Comparison of ENCODE assay signal across 27 mouse cellular contexts in the genomic region with DNA sequence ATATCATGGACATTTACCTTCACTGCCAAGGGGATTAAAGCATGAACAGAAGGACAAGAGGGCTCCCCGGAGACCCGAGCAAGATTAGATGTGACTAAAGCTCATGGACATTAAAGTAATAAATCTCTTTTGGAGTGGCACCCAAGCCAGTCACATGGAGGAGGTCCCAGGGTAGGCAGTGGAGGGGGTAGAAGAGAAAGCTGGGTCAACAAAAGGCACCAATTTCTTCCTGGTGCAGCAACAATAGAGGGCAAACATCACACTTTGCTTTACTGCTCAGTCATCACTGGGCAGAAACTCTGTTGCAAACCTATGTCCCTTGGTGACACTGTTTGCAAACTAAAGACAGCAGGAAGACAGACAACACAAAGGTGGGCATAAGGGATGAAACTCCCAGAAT.
"Had no signal": no experiment of that assay in that cellular context is flagged by ENCODE, and none has a peak within 500 bp of the region (broad histone marks: within the 10 kb centered on the region; RNA-seq: fewer than 3 reads in every experiment).

No protein-coding gene starts in this region.

- H3K9ac ChIP-seq: embryonic facial prominence, embryonic 12.5 days; embryonic facial prominence, embryonic 13.5 days; embryonic facial prominence, embryonic 15.5 days; forebrain, embryonic 12.5 days; forebrain, embryonic 13.5 days; forebrain, embryonic 15.5 days; forebrain, postnatal 0 days had no signal

- H3K36me3 ChIP-seq: embryonic facial prominence, embryonic 10.5 days; embryonic facial prominence, embryonic 12.5 days; embryonic facial prominence, embryonic 13.5 days; embryonic facial prominence, embryonic 15.5 days; forebrain, embryonic 10.5 days; forebrain, embryonic 12.5 days; forebrain, embryonic 15.5 days had no signal

- H3K4me1 ChIP-seq: embryonic facial prominence, embryonic 10.5 days; forebrain, embryonic 10.5 days; forebrain, embryonic 12.5 days; forebrain, embryonic 13.5 days; forebrain, embryonic 15.5 days had no signal

- DNase-seq: cerebellum, adult 9-10 months; cerebellum, adult 9-11 months; cerebellum, postnatal 10 days; cerebellum, postnatal 14 days; cerebellum, postnatal 25 days; cerebellum, postnatal 36 days; embryo, embryonic 11 days; forebrain, postnatal 0 days; gastrocnemius, adult 2 months; gastrocnemius, postnatal 10 days; gastrocnemius, postnatal 14 days; gastrocnemius, postnatal 25 days; gastrocnemius, postnatal 36 days; heart, adult 11 months; heart, adult 18-20 months; heart, adult 2 months had no signal

- H3K27me3 ChIP-seq: embryonic facial prominence, embryonic 12.5 days; embryonic facial prominence, embryonic 13.5 days; embryonic facial prominence, embryonic 15.5 days; forebrain, embryonic 12.5 days; forebrain, embryonic 13.5 days; forebrain, embryonic 15.5 days had no signal

- H3K9me3 ChIP-seq: embryonic facial prominence, embryonic 10.5 days; embryonic facial prominence, embryonic 12.5 days; embryonic facial prominence, embryonic 13.5 days; embryonic facial prominence, embryonic 15.5 days; forebrain, embryonic 10.5 days; forebrain, embryonic 12.5 days; forebrain, embryonic 13.5 days; forebrain, embryonic 15.5 days had no signal

- ATAC-seq: forebrain, embryonic 13.5 days; forebrain, embryonic 14.5 days; forebrain, embryonic 15.5 days; forebrain, embryonic 16.5 days; forebrain, postnatal 0 days had no signal

- H3K27ac ChIP-seq: embryonic facial prominence, embryonic 10.5 days; embryonic facial prominence, embryonic 12.5 days; embryonic facial prominence, embryonic 13.5 days; embryonic facial prominence, embryonic 15.5 days; forebrain, embryonic 10.5 days; forebrain, embryonic 12.5 days; forebrain, embryonic 13.5 days; forebrain, embryonic 15.5 days; gastrocnemius, adult 2 months; heart, adult 2 months had no signal

- H3K4me2 ChIP-seq: embryonic facial prominence, embryonic 12.5 days; embryonic facial prominence, embryonic 13.5 days; embryonic facial prominence, embryonic 15.5 days; forebrain, embryonic 12.5 days; forebrain, embryonic 13.5 days; forebrain, embryonic 15.5 days had no signal

- H3K4me3 ChIP-seq: embryonic facial prominence, embryonic 10.5 days; embryonic facial prominence, embryonic 12.5 days; embryonic facial prominence, embryonic 13.5 days; embryonic facial prominence, embryonic 15.5 days; erythroblast, embryonic 14.5 days; forebrain, embryonic 10.5 days; forebrain, embryonic 12.5 days; forebrain, embryonic 13.5 days; forebrain, embryonic 15.5 days; gastrocnemius, adult 2 months; heart, adult 2 months had no signal
